Mouse (Mus musculus): ENCODE measurements at regions not wholly inside any gene's neighbourhood (a gene's known extent, or its start where the extent isn't known, plus 50 kb on each side); places are given as distances from the start of the nearest gene placed in this dataset.

DNA sequence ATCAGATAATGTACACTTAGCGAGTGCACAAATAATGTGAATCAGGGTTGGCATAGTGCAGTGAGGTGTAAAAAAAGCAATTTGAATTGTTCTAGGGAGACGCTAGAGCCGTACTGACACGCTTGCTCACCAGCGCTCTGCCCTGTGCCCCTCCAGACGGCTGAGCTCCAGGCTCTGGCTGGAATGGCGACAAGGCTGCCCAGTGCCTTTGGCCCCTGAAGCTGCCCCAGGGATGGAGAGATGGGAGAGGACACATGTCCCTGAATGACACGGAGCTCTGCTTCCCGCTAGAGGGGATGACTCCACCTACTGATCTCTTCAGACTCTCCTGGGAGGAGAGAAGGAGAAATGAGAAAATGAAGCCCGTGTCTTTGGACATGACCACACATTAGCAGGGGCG, 143.3 kb upstream of the Cadm1 start:
- peaks cover 28% of the 10 kb centered on the region for H3K27me3 ChIP-seq (ENCODE audit: insufficient read depth, low read length)
- H3K9me3 ChIP-seq (ENCODE audit: low read length), result no peaks in the 10 kb centered on the region
- 0 out of 2 replicates have a peak, but pooled peaks cover 4% of the 10 kb centered on the region for H3K4me1 ChIP-seq (replicated peaks; ENCODE audit: low read depth, low read length)
- H3K36me3 ChIP-seq (ENCODE audit: insufficient read depth, low read length), result no peaks in the 10 kb centered on the region
- no peak overlapping the region for H3K4me3 ChIP-seq (replicated peaks; ENCODE audit: low read length)
- TF ChIP-seq CTCF (conservative IDR thresholded peaks at IDR 0.05; ENCODE audit: low read length) (no peak), NANOG (IDR thresholded peaks at IDR 0.05; ENCODE audit: borderline replicate concordance, low read length) (no peak), POU5F1 (IDR thresholded peaks at IDR 0.05; ENCODE audit: borderline replicate concordance, low read length) (no peak)

DNA sequence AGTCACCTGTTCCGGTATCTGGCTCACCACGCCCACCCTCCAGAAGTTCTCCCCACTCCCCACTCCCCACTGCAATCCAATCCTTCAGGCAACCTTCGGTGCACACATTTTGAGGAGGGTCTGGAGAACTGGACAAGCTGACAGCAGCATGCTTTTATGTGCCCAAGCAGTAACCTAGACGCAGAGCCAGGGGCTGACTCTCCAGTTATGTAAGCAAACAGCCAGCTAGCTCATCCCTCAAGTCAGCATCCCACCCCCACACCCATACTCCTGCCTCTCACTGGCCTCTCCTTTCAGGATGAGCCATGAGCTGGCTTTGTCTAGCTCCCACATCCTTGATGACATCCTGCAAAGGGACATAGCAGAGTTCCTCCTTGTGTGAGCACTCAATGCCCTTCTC, 142.8 kb upstream of the Cadm1 start:
- TF ChIP-seq POU5F1 (IDR thresholded peaks at IDR 0.05; ENCODE audit: borderline replicate concordance, low read length), result no peak
- TF ChIP-seq CTCF (conservative IDR thresholded peaks at IDR 0.05; ENCODE audit: low read length), result no peak
- no peak for TF ChIP-seq NANOG (IDR thresholded peaks at IDR 0.05; ENCODE audit: borderline replicate concordance, low read length)
- no peaks in the 10 kb centered on the region for H3K36me3 ChIP-seq (ENCODE audit: insufficient read depth, low read length)
- peaks cover 33% of the 10 kb centered on the region for H3K27me3 ChIP-seq (ENCODE audit: insufficient read depth, low read length)
- H3K4me3 ChIP-seq (replicated peaks; ENCODE audit: low read length), result no peak overlapping the region
- H3K4me1 ChIP-seq (replicated peaks; ENCODE audit: low read depth, low read length), result 0 out of 2 replicates have a peak, but pooled peaks cover 4% of the 10 kb centered on the region
- H3K9me3 ChIP-seq (ENCODE audit: low read length), result no peaks in the 10 kb centered on the region

DNA sequence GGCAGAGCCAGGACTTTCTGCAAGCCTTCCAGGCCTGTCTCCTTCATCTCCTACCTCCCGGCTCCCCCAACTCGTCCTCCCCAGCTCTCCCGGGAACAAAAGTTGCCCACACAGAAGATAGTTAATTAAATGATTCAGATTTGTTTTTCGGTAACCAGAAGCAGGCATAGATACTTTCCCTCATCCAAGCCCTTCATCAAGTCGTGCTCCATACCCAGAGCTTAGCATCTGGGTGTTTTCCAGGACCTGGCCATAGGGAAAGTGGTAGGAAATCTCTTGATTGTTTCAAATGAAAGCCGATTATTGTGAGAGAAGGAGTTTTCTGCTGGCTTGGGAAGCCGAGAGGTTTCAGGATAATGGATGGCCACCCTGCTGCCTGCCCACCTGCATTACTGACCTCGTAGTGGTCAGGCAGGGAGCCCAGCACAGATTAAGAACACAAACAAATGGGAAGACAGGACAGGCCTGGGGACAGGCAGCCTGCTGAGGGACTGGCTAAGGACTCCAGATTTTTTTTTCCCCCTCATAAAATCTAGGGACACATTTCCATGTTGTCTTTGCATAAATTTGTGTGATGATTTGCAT, 142.2 kb upstream of the Cadm1 start:
- H3K4me3 ChIP-seq (replicated peaks; ENCODE audit: low read length), result no peak overlapping the region
- no peaks in the 10 kb centered on the region for H3K36me3 ChIP-seq (ENCODE audit: insufficient read depth, low read length)
- peaks cover 33% of the 10 kb centered on the region for H3K27me3 ChIP-seq (ENCODE audit: insufficient read depth, low read length)
- 0 out of 2 replicates have a peak, but pooled peaks cover 4% of the 10 kb centered on the region for H3K4me1 ChIP-seq (replicated peaks; ENCODE audit: low read depth, low read length)
- H3K9me3 ChIP-seq (ENCODE audit: low read length), result no peaks in the 10 kb centered on the region
- no peak for TF ChIP-seq POU5F1 (IDR thresholded peaks at IDR 0.05; ENCODE audit: borderline replicate concordance, low read length)
- no peak for TF ChIP-seq NANOG (IDR thresholded peaks at IDR 0.05; ENCODE audit: borderline replicate concordance, low read length)
- no peak for TF ChIP-seq CTCF (conservative IDR thresholded peaks at IDR 0.05; ENCODE audit: low read length)

DNA sequence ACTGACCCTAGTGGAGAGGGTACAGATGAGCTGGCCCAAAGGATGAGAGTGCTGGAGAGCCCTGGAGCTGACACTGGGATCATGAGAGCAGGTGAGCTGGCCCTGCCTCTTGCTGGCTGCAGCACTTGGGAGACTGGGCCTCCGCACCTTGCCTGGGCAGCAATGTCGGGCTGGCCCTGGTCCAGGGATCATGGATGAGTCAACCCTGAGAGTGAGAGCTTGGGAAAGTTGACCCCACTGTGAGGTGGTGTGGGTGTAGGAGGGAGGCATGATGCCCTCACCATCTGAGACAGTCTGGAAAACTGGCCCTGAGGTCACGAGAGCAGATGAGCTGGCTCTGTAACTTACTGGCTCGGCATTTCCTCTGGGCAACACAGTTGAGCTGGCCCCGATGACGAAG, 140.1 kb upstream of the Cadm1 start:
- no peak overlapping the region for H3K4me3 ChIP-seq (replicated peaks; ENCODE audit: low read length)
- no peaks in the 10 kb centered on the region for H3K9me3 ChIP-seq (ENCODE audit: low read length)
- H3K36me3 ChIP-seq (ENCODE audit: insufficient read depth, low read length), result no peaks in the 10 kb centered on the region
- no peaks in the 10 kb centered on the region for H3K4me1 ChIP-seq (replicated peaks; ENCODE audit: low read depth, low read length)
- TF ChIP-seq CTCF (conservative IDR thresholded peaks at IDR 0.05; ENCODE audit: low read length), result no peak
- TF ChIP-seq NANOG (IDR thresholded peaks at IDR 0.05; ENCODE audit: borderline replicate concordance, low read length), result no peak
- TF ChIP-seq POU5F1 (IDR thresholded peaks at IDR 0.05; ENCODE audit: borderline replicate concordance, low read length), result no peak
- peaks cover 47% of the 10 kb centered on the region for H3K27me3 ChIP-seq (ENCODE audit: insufficient read depth, low read length)

DNA sequence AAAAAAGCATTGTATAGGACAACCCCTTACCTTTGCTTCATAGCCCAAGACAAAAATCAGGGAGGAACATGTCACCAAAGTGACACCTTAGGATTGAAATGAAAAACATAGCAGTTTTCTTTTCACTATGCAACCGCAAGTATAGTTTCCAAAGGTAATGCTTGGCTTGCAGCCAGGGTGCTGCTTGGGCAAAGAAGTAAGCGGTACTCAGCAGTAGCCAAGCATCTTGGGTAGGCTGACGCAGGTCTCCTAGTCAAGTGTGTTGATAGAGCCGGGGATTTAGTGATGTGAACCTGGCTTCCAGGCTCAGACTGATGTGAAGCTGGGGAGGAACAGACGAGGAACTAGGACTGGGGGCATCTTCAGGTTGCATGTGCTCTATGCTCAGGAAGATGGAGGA, 138.3 kb upstream of the Cadm1 start:
- H3K9me3 ChIP-seq (ENCODE audit: low read length), result no peaks in the 10 kb centered on the region
- peaks cover 40% of the 10 kb centered on the region for H3K27me3 ChIP-seq (ENCODE audit: insufficient read depth, low read length)
- H3K4me1 ChIP-seq (replicated peaks; ENCODE audit: low read depth, low read length), result no peaks in the 10 kb centered on the region
- TF ChIP-seq NANOG (IDR thresholded peaks at IDR 0.05; ENCODE audit: borderline replicate concordance, low read length) (no peak), CTCF (conservative IDR thresholded peaks at IDR 0.05; ENCODE audit: low read length) (no peak), POU5F1 (IDR thresholded peaks at IDR 0.05; ENCODE audit: borderline replicate concordance, low read length) (no peak)
- no peaks in the 10 kb centered on the region for H3K36me3 ChIP-seq (ENCODE audit: insufficient read depth, low read length)
- no peak overlapping the region for H3K4me3 ChIP-seq (replicated peaks; ENCODE audit: low read length)

DNA sequence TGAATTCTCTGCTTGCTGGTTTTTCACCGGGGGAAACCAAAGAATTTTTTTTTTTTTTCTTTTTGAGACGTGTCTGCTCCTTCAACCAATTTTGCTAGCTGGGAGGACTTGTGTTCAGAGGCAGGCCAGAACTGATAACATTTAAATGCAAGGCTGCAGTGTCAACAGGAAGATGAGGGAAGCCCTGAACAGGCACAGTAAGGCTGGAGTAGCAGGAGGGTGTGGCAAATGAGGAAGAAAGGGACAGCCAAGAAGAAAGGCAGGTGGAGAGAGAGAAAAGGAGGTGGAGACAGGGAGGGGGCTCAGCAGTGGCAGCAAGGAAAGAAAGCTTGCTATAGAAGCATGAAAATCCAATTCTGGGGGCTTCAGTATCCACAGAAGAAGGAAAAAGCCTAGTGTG, 130.4 kb upstream of the Cadm1 start:
- TF ChIP-seq CTCF (conservative IDR thresholded peaks at IDR 0.05; ENCODE audit: low read length) (no peak), NANOG (IDR thresholded peaks at IDR 0.05; ENCODE audit: borderline replicate concordance, low read length) (no peak), POU5F1 (IDR thresholded peaks at IDR 0.05; ENCODE audit: borderline replicate concordance, low read length) (no peak)

DNA sequence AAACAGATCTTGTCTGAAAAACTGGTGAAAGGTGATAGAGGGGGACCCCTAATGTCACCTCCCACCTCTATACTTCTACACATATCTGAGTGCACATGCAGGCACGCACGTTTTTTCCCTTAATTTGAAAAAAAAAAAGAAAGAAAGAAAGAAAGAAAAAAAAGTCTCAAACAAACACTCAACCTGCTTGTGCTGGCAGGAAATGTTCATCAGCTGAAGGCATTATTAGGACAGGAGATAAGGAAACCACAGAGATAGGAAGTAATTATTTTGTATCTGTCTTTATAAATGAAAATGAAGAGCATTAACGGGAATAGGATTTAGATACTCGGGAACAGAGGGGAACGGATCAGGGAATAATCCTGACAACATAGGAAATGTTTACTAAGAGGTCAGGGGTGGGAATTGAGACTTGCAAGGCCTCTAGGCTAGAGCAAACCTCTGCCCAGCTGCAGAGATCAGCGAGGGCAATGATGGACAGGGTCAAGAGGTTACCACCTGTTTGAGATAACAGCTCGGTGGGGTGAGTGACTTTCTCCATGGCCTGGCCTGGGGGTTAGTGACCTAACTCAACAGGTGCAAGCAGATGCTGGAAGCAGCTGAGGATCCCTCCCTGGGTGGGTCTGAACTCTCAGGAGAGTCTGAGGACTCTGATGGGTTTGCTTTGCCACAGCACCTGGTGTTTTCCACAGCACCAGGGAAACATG, 129.7 kb upstream of the Cadm1 start:
- H3K27me3 ChIP-seq (ENCODE audit: insufficient read depth, low read length), result peaks cover 21% of the 10 kb centered on the region
- H3K36me3 ChIP-seq (ENCODE audit: insufficient read depth, low read length), result no peaks in the 10 kb centered on the region
- H3K4me3 ChIP-seq (replicated peaks; ENCODE audit: low read length), result no peak overlapping the region
- TF ChIP-seq POU5F1 (IDR thresholded peaks at IDR 0.05; ENCODE audit: borderline replicate concordance, low read length), result no peak
- no peak for TF ChIP-seq CTCF (conservative IDR thresholded peaks at IDR 0.05; ENCODE audit: low read length)
- no peak for TF ChIP-seq NANOG (IDR thresholded peaks at IDR 0.05; ENCODE audit: borderline replicate concordance, low read length)
- no peaks in the 10 kb centered on the region for H3K9me3 ChIP-seq (ENCODE audit: low read length)
- H3K4me1 ChIP-seq (replicated peaks; ENCODE audit: low read depth, low read length), result peaks cover 4% of the 10 kb centered on the region; the same call in 1 of the 2 replicates

More for the DNA sequence above, 130.4 kb upstream of the Cadm1 start:
- H3K36me3 ChIP-seq (ENCODE audit: insufficient read depth, low read length), result no peaks in the 10 kb centered on the region
- no peaks in the 10 kb centered on the region for H3K9me3 ChIP-seq (ENCODE audit: low read length)
- H3K4me3 ChIP-seq (replicated peaks; ENCODE audit: low read length), result no peak overlapping the region
- H3K27me3 ChIP-seq (ENCODE audit: insufficient read depth, low read length), result peaks cover 21% of the 10 kb centered on the region
- peaks cover 4% of the 10 kb centered on the region; the same call in 1 of the 2 replicates for H3K4me1 ChIP-seq (replicated peaks; ENCODE audit: low read depth, low read length)

DNA sequence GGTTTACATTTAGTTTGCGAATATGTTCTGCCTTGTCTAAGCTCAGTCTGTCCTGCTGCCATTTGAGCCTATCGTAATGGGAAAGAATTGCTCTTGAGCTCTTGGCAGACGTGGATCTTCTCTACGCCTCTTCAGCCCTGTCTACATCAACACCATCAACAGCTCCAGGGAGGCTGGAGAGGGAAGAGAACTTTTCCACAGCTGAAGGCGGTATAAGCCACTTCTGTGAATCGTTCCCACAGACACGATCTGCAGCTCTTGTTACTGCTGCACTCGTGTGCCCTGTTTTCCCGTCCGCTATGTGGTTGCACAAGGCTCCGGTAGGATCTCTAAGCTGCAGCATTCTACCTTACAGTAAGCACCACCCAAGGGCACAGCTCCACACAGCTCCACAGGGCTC, 128.5 kb upstream of the Cadm1 start:
- no peak overlapping the region for H3K4me3 ChIP-seq (replicated peaks; ENCODE audit: low read length)
- H3K9me3 ChIP-seq (ENCODE audit: low read length), result no peaks in the 10 kb centered on the region
- H3K27me3 ChIP-seq (ENCODE audit: insufficient read depth, low read length), result peaks cover 21% of the 10 kb centered on the region
- H3K4me1 ChIP-seq (replicated peaks; ENCODE audit: low read depth, low read length), result peaks cover 4% of the 10 kb centered on the region; the same call in 1 of the 2 replicates
- no peak for TF ChIP-seq CTCF (conservative IDR thresholded peaks at IDR 0.05; ENCODE audit: low read length)
- TF ChIP-seq POU5F1 (IDR thresholded peaks at IDR 0.05; ENCODE audit: borderline replicate concordance, low read length), result no peak
- no peak for TF ChIP-seq NANOG (IDR thresholded peaks at IDR 0.05; ENCODE audit: borderline replicate concordance, low read length)
- no peaks in the 10 kb centered on the region for H3K36me3 ChIP-seq (ENCODE audit: insufficient read depth, low read length)

Data from E14TG2a.4 (cell line).